Mouse (Mus musculus): ENCODE results near the gene Zdhhc21. TPM values are rescaled to one million over a fixed set of nuclear protein-coding genes. Genes with fewer than 3 reads are reported as not detected.

The Zdhhc21 gene
- total and polyA plus RNA-seq, 2 experiments from 2014 or later, result 13.4 to 41.3 TPM

- DNase-seq (ENCODE audit: low spot score) (no peak), ATAC-seq (no peak)
- Histone ChIP-seq H3K36me3 (ENCODE audit: insufficient read depth, low read length) (no peaks in the 10 kb centered on the region), H3K4me1 (ENCODE audit: insufficient read depth, low read length) (0 out of 2 replicates have a peak, but pooled peaks cover 4% of the 10 kb centered on the region), H3K9me3 (ENCODE audit: low read length) (no peaks in the 10 kb centered on the region), H3K9ac (replicated peaks; ENCODE audit: low read length) (no peak overlapping the region), H3K4me2 (ENCODE audit: low read depth, low read length) (no peak overlapping the region), H3K4me3 (ENCODE audit: low read length) (no peak overlapping the region), H3K27me3 (ENCODE audit: insufficient read depth, low read length) (no peaks in the 10 kb centered on the region), H3K27ac (no peak overlapping the region)
- TF ChIP-seq CTCF (IDR thresholded peaks at IDR 0.05; ENCODE audit: low read depth), result no peak
- 86% methylated on average over 2 of the region's 2 CpGs for WGBS
Measured at GRCm38 (mm10) chr4:82853809-82854208, 5.9 kb downstream of the Zdhhc21 start.

GRCm38 (mm10) chr4:82848552-82849234 lies 11.1 kb downstream of the Zdhhc21 start:
- 54% methylated on average over 5 of the region's 5 CpGs for WGBS
- no peaks in the 10 kb centered on the region for H3K27me3 ChIP-seq (ENCODE audit: insufficient read depth, low read length)
- no peak overlapping the region for H3K4me2 ChIP-seq (ENCODE audit: low read depth, low read length)
- no peaks in the 10 kb centered on the region for H3K9me3 ChIP-seq (ENCODE audit: low read length)
- H3K9ac ChIP-seq (replicated peaks; ENCODE audit: low read length), result no peak overlapping the region
- H3K4me3 ChIP-seq (ENCODE audit: low read length), result no peak overlapping the region
- no peaks in the 10 kb centered on the region for H3K4me1 ChIP-seq (ENCODE audit: insufficient read depth, low read length)
- DNase-seq (ENCODE audit: low spot score) (no peak), ATAC-seq (no peak)
- peaks cover 3% of the 10 kb centered on the region; the same call in 1 of the 2 replicates for H3K36me3 ChIP-seq (ENCODE audit: insufficient read depth, low read length)
- TF ChIP-seq CTCF (IDR thresholded peaks at IDR 0.05; ENCODE audit: low read depth), result no peak
- no peak overlapping the region for H3K27ac ChIP-seq

GRCm38 (mm10) chr4:82837526-82838240 lies 22.1 kb downstream of the Zdhhc21 start:
- H3K4me1 ChIP-seq (ENCODE audit: insufficient read depth, low read length), result no peaks in the 10 kb centered on the region
- H3K4me3 ChIP-seq (ENCODE audit: low read length), result no peak overlapping the region
- no peaks in the 10 kb centered on the region for H3K9me3 ChIP-seq (ENCODE audit: low read length)
- H3K9ac ChIP-seq (replicated peaks; ENCODE audit: low read length), result no peak overlapping the region
- ATAC-seq, result no peak
- no peak overlapping the region for H3K4me2 ChIP-seq (ENCODE audit: low read depth, low read length)
- TF ChIP-seq CTCF (IDR thresholded peaks at IDR 0.05; ENCODE audit: low read depth), result no peak; the same call in 1 of the 2 replicates
- WGBS, result 67% methylated on average over 3 of the region's 3 CpGs
- H3K27me3 ChIP-seq (ENCODE audit: insufficient read depth, low read length), result no peaks in the 10 kb centered on the region
- H3K27ac ChIP-seq, result no peak overlapping the region
- peak; percentile 75 for DNase-seq (ENCODE audit: low spot score)
- H3K36me3 ChIP-seq (ENCODE audit: insufficient read depth, low read length), result peaks cover 25% of the 10 kb centered on the region

GRCm38 (mm10) chr4:82831155-82831554 lies 28.6 kb downstream of the Zdhhc21 start:
- no peak for TF ChIP-seq CTCF (IDR thresholded peaks at IDR 0.05; ENCODE audit: low read depth)
- no peak for ATAC-seq
- Histone ChIP-seq H3K4me1 (ENCODE audit: insufficient read depth, low read length) (no peaks in the 10 kb centered on the region), H3K27ac (no peak overlapping the region), H3K27me3 (ENCODE audit: insufficient read depth, low read length) (no peaks in the 10 kb centered on the region), H3K9me3 (ENCODE audit: low read length) (no peaks in the 10 kb centered on the region), H3K4me2 (ENCODE audit: low read depth, low read length) (no peak overlapping the region), H3K9ac (replicated peaks; ENCODE audit: low read length) (no peak overlapping the region), H3K4me3 (ENCODE audit: low read length) (no peak overlapping the region), H3K36me3 (ENCODE audit: insufficient read depth, low read length) (peaks cover 9% of the 10 kb centered on the region)
- WGBS, result over 99% methylated on average over 2 of the region's 2 CpGs
- no peak for DNase-seq (ENCODE audit: low spot score)

- H3K4me1 ChIP-seq (ENCODE audit: insufficient read depth, low read length), result no peaks in the 10 kb centered on the region
- ATAC-seq, result no peak
- no peaks in the 10 kb centered on the region for H3K27me3 ChIP-seq (ENCODE audit: insufficient read depth, low read length)
- no peak overlapping the region for H3K4me3 ChIP-seq (ENCODE audit: low read length)
- H3K9me3 ChIP-seq (ENCODE audit: low read length), result no peaks in the 10 kb centered on the region
- no peak overlapping the region for H3K9ac ChIP-seq (replicated peaks; ENCODE audit: low read length)
- no peak for TF ChIP-seq CTCF (IDR thresholded peaks at IDR 0.05; ENCODE audit: low read depth)
- H3K4me2 ChIP-seq (ENCODE audit: low read depth, low read length), result no peak overlapping the region
- DNase-seq (ENCODE audit: low spot score), result no peak
- no peak overlapping the region for H3K27ac ChIP-seq
- WGBS, result 64% methylated on average over 5 of the region's 5 CpGs
- peaks cover 5% of the 10 kb centered on the region for H3K36me3 ChIP-seq (ENCODE audit: insufficient read depth, low read length)
Measured at GRCm38 (mm10) chr4:82829429-82829828, 30.3 kb downstream of the Zdhhc21 start.

- Histone ChIP-seq H3K4me1 (ENCODE audit: insufficient read depth, low read length) (no peaks in the 10 kb centered on the region), H3K9me3 (ENCODE audit: low read length) (no peaks in the 10 kb centered on the region), H3K9ac (replicated peaks; ENCODE audit: low read length) (no peak overlapping the region), H3K4me3 (ENCODE audit: low read length) (no peak overlapping the region), H3K27ac (no peak overlapping the region), H3K27me3 (ENCODE audit: insufficient read depth, low read length) (no peaks in the 10 kb centered on the region), H3K4me2 (ENCODE audit: low read depth, low read length) (no peak overlapping the region), H3K36me3 (ENCODE audit: insufficient read depth, low read length) (peaks cover 5% of the 10 kb centered on the region; the same call in 1 of the 2 replicates)
- ATAC-seq (no peak), DNase-seq (ENCODE audit: low spot score) (no peak)
- 34% methylated on average over 2 of the region's 2 CpGs for WGBS
- TF ChIP-seq CTCF (IDR thresholded peaks at IDR 0.05; ENCODE audit: low read depth), result no peak
Measured at GRCm38 (mm10) chr4:82827001-82827400, 32.8 kb downstream of the Zdhhc21 start.

- DNase-seq (ENCODE audit: low spot score) (no peak), ATAC-seq (no peak)
- H3K4me2 ChIP-seq (ENCODE audit: low read depth, low read length), result no peak overlapping the region
- no peak overlapping the region for H3K9ac ChIP-seq (replicated peaks; ENCODE audit: low read length)
- H3K27me3 ChIP-seq (ENCODE audit: insufficient read depth, low read length), result no peaks in the 10 kb centered on the region
- no peak overlapping the region for H3K27ac ChIP-seq
- H3K4me1 ChIP-seq (ENCODE audit: insufficient read depth, low read length), result no peaks in the 10 kb centered on the region
- WGBS, result 76% methylated on average over 5 of the region's 5 CpGs
- no peaks in the 10 kb centered on the region for H3K9me3 ChIP-seq (ENCODE audit: low read length)
- H3K36me3 ChIP-seq (ENCODE audit: insufficient read depth, low read length), result no peaks in the 10 kb centered on the region
- TF ChIP-seq CTCF (IDR thresholded peaks at IDR 0.05; ENCODE audit: low read depth), result no peak
- H3K4me3 ChIP-seq (ENCODE audit: low read length), result no peak overlapping the region
Measured at GRCm38 (mm10) chr4:82817833-82818232, 41.9 kb downstream of the Zdhhc21 start.
